In the genomic region with DNA sequence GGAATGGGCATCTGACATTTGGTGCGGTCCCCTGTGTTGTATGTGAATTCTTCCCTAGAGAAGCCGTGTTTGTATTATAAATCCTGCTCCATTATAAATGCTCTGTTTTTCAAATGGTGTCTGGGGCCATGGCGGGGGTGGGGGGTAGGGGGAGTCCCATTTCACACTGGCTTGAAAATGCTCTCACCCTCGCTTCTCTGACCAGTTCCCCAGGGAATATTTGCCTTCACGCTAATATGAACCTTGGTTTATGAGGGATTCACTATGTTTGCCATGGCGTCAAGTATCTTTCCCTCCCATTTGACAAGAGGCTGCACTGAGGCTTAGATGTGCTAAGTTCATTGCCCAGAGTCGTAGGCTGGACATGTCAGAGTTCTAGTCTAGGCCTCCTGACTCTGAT, we compare ENCODE assay signal across 9 mouse cellular contexts. TPM values are rescaled to one million over a fixed set of nuclear protein-coding genes. Genes with fewer than 3 reads are reported as not detected.
A peak's percentile ranks its signal among the peaks of the same experiment; 100 is the strongest.
DNase-seq lines count a peak whose midpoint lies in the region; ATAC-seq and TF ChIP-seq lines count a peak whose summit lies in the region.
"Had no signal": no experiment of that assay in that cellular context is flagged by ENCODE, and none has a peak within 500 bp of the region (broad histone marks: within the 10 kb centered on the region; RNA-seq: fewer than 3 reads in every experiment).

No protein-coding gene starts in this region.

- no peak overlapping the region for H3K4me3 ChIP-seq in forebrain, embryonic 11.5 days (ENCODE audit: low read depth, low read length)
- H3K4me3 ChIP-seq in forebrain, embryonic 16.5 days (replicated peaks; ENCODE audit: low read length), result no peak overlapping the region
- H3K4me3 ChIP-seq in lung, embryonic 14.5 days (ENCODE audit: low read depth, low read length), result peak overlapping the region; percentile 55; the same call in 1 of the 2 replicates
- H3K4me3 ChIP-seq in hindbrain, embryonic 16.5 days (ENCODE audit: low read length), result no peak overlapping the region
- no peak overlapping the region for H3K4me3 ChIP-seq in neural tube, embryonic 14.5 days (ENCODE audit: low read depth, low read length)

- no peak for TF ChIP-seq CTCF in lung, embryonic 14.5 days (IDR thresholded peaks at IDR 0.05; ENCODE audit: low read depth)

- no peak overlapping the region; the same call in 1 of the 2 replicates for H3K4me2 ChIP-seq in forebrain, embryonic 11.5 days (ENCODE audit: low read depth, low read length, severe bottlenecking)
- H3K4me2 ChIP-seq in forebrain, embryonic 16.5 days (ENCODE audit: low read length), result no peak overlapping the region
- peak overlapping the region; percentile 94 for H3K4me2 ChIP-seq in lung, embryonic 14.5 days
- peak overlapping the region; percentile 90; the same call in 1 of the 2 replicates for H3K4me2 ChIP-seq in hindbrain, embryonic 16.5 days (ENCODE audit: low read length)
- H3K4me2 ChIP-seq in neural tube, embryonic 14.5 days (ENCODE audit: low read depth, low read length), result peak overlapping the region; percentile 92; the same call in 1 of the 2 replicates

- no peak overlapping the region for H3K27ac ChIP-seq in forebrain, embryonic 11.5 days (ENCODE audit: low read depth, low read length)
- H3K27ac ChIP-seq in forebrain, embryonic 16.5 days (ENCODE audit: low read length), result no peak overlapping the region
- no peak overlapping the region for H3K27ac ChIP-seq in lung, embryonic 14.5 days (ENCODE audit: low read depth)
- no peak overlapping the region for H3K27ac ChIP-seq in hindbrain, embryonic 16.5 days (ENCODE audit: low read depth, low read length)
- H3K27ac ChIP-seq in neural tube, embryonic 14.5 days (ENCODE audit: low read depth, low read length), result no peak overlapping the region

- H3K4me1 ChIP-seq in forebrain, embryonic 11.5 days (replicated peaks; ENCODE audit: control insufficient read depth, insufficient read depth, low read length), result peaks cover 7% of the 10 kb centered on the region; the same call in 1 of the 2 replicates
- H3K4me1 ChIP-seq in forebrain, embryonic 16.5 days (replicated peaks; ENCODE audit: control insufficient read depth, insufficient read depth, low read length), result peaks cover 11% of the 10 kb centered on the region
- H3K4me1 ChIP-seq in lung, embryonic 14.5 days (ENCODE audit: insufficient read depth), result peaks cover 26% of the 10 kb centered on the region
- peaks cover 7% of the 10 kb centered on the region for H3K4me1 ChIP-seq in hindbrain, embryonic 16.5 days (ENCODE audit: control insufficient read depth, insufficient read depth, low read depth, low read length)
- 0 out of 2 replicates have a peak, but pooled peaks cover 8% of the 10 kb centered on the region for H3K4me1 ChIP-seq in neural tube, embryonic 14.5 days (ENCODE audit: control insufficient read depth, insufficient read depth, low read length)

- 76% methylated on average over 7 of the region's 7 CpGs for WGBS in forebrain, embryonic 11.5 days
- WGBS in forebrain, embryonic 16.5 days, result 82% methylated on average over 7 of the region's 7 CpGs
- WGBS in lung, embryonic 14.5 days, result 70% methylated on average over 7 of the region's 7 CpGs
- 74% methylated on average over 7 of the region's 7 CpGs for WGBS in hindbrain, embryonic 16.5 days
- WGBS in neural tube, embryonic 14.5 days, result 55% methylated on average over 7 of the region's 7 CpGs

- H3K27me3 ChIP-seq in forebrain, embryonic 11.5 days (ENCODE audit: control insufficient read depth, insufficient read depth, low read length), result peaks cover 6% of the 10 kb centered on the region; the same call in 1 of the 2 replicates
- H3K27me3 ChIP-seq in forebrain, embryonic 16.5 days (replicated peaks; ENCODE audit: control insufficient read depth, insufficient read depth, low read length), result peaks cover 7% of the 10 kb centered on the region
- 0 out of 2 replicates have a peak, but pooled peaks cover 2% of the 10 kb centered on the region for H3K27me3 ChIP-seq in lung, embryonic 14.5 days (ENCODE audit: insufficient read depth, low read length)
- H3K27me3 ChIP-seq in hindbrain, embryonic 16.5 days (replicated peaks; ENCODE audit: control insufficient read depth, insufficient read depth, low read length), result peaks cover 3% of the 10 kb centered on the region; the same call in 1 of the 2 replicates
- 0 out of 2 replicates have a peak, but pooled peaks cover 3% of the 10 kb centered on the region for H3K27me3 ChIP-seq in neural tube, embryonic 14.5 days (ENCODE audit: control insufficient read depth, insufficient read depth, low read length)

- peak overlapping the region; percentile 58; the same call in 1 of the 2 replicates for H3K9ac ChIP-seq in forebrain, embryonic 11.5 days (ENCODE audit: low read length)
- H3K9ac ChIP-seq in forebrain, embryonic 16.5 days (replicated peaks; ENCODE audit: low read depth, low read length), result no peak overlapping the region
- peak overlapping the region; percentile 63; the same call in 1 of the 2 replicates for H3K9ac ChIP-seq in lung, embryonic 14.5 days
- H3K9ac ChIP-seq in hindbrain, embryonic 16.5 days (ENCODE audit: low read depth, low read length), result no peak overlapping the region; the same call in 1 of the 2 replicates
- no peak overlapping the region for H3K9ac ChIP-seq in neural tube, embryonic 14.5 days (replicated peaks; ENCODE audit: low read depth, low read length)

- no peak for DNase-seq in forebrain, embryonic 11.5 days (ENCODE audit: low spot score)
- DNase-seq in lung, embryonic 14.5 days, result no peak
- DNase-seq in lung, postnatal 14 days, result no peak
- DNase-seq in ovary, adult 18-20 months (ENCODE audit: low spot score), result no peak
- no peak for DNase-seq in kidney, adult 11 months

- H3K9me3 ChIP-seq in forebrain, embryonic 11.5 days (ENCODE audit: control insufficient read depth, low read length), result no peaks in the 10 kb centered on the region
- no peaks in the 10 kb centered on the region for H3K9me3 ChIP-seq in forebrain, embryonic 16.5 days (ENCODE audit: control insufficient read depth, low read length)
- no peaks in the 10 kb centered on the region for H3K9me3 ChIP-seq in lung, embryonic 14.5 days (ENCODE audit: low read depth, low read length)
- no peaks in the 10 kb centered on the region for H3K9me3 ChIP-seq in hindbrain, embryonic 16.5 days (ENCODE audit: control insufficient read depth, low read length)
- no peaks in the 10 kb centered on the region for H3K9me3 ChIP-seq in neural tube, embryonic 14.5 days (ENCODE audit: control insufficient read depth, low read length)
- H3K9me3 ChIP-seq: limb, embryonic 15.5 days had no signal

- no peaks in the 10 kb centered on the region for H3K36me3 ChIP-seq in forebrain, embryonic 11.5 days (ENCODE audit: control insufficient read depth, insufficient read depth, low read length)
- no peaks in the 10 kb centered on the region for H3K36me3 ChIP-seq in forebrain, embryonic 16.5 days (ENCODE audit: control insufficient read depth, insufficient read depth)
- H3K36me3 ChIP-seq in lung, embryonic 14.5 days (ENCODE audit: insufficient read depth), result no peaks in the 10 kb centered on the region
- H3K36me3 ChIP-seq in hindbrain, embryonic 16.5 days (ENCODE audit: control insufficient read depth, insufficient read depth, low read length), result no peaks in the 10 kb centered on the region
- no peaks in the 10 kb centered on the region for H3K36me3 ChIP-seq in neural tube, embryonic 14.5 days (ENCODE audit: control insufficient read depth, insufficient read depth, low read length)
- H3K36me3 ChIP-seq: limb, embryonic 15.5 days had no signal

- ATAC-seq in forebrain, embryonic 11.5 days (replicated peaks; ENCODE audit: low FRiP score), result no peak
- ATAC-seq in forebrain, embryonic 16.5 days, result no peak
- ATAC-seq in lung, embryonic 14.5 days (ENCODE audit: insufficient read depth), result no peak
- ATAC-seq in hindbrain, embryonic 16.5 days, result no peak
- no peak for ATAC-seq in neural tube, embryonic 14.5 days (ENCODE audit: low read depth)

RNA-seq across cellular contexts. Expression of a gene that starts 0.7 kb away (rescaled TPM):
- 28.0 and 33.4 TPM in 2 replicates for polyA plus RNA-seq in forebrain, embryonic 11.5 days (2014; fragmentation: Nextera tagmentation; extraction: Ambion mirVana)
- polyA plus RNA-seq in forebrain, embryonic 16.5 days (2015; fragmentation: Nextera tagmentation; extraction: Ambion mirVana), result 16.7 and 22.3 TPM in 2 replicates
- polyA plus RNA-seq in lung, embryonic 14.5 days (2014; fragmentation: Nextera tagmentation; extraction: Ambion mirVana), result 95.9 and 112 TPM in 2 replicates
- 31.6 and 36.7 TPM in 2 replicates for polyA plus RNA-seq in hindbrain, embryonic 16.5 days (2015; fragmentation: Nextera tagmentation; extraction: Ambion mirVana)
- 19.3 and 38.1 TPM in 2 replicates for polyA plus RNA-seq in neural tube, embryonic 14.5 days (2014; fragmentation: Nextera tagmentation; extraction: Ambion mirVana)

RNA-seq across cellular contexts. Expression of a gene that starts 54.5 kb away (rescaled TPM):
- polyA plus RNA-seq in forebrain, embryonic 11.5 days (2014; fragmentation: Nextera tagmentation; extraction: Ambion mirVana), result 249 and 271 TPM in 2 replicates
- 405 and 452 TPM in 2 replicates for polyA plus RNA-seq in forebrain, embryonic 16.5 days (2015; fragmentation: Nextera tagmentation; extraction: Ambion mirVana)
- 301 and 305 TPM in 2 replicates for polyA plus RNA-seq in lung, embryonic 14.5 days (2014; fragmentation: Nextera tagmentation; extraction: Ambion mirVana)
- 426 and 462 TPM in 2 replicates for polyA plus RNA-seq in hindbrain, embryonic 16.5 days (2015; fragmentation: Nextera tagmentation; extraction: Ambion mirVana)
- 426 and 429 TPM in 2 replicates for polyA plus RNA-seq in neural tube, embryonic 14.5 days (2014; fragmentation: Nextera tagmentation; extraction: Ambion mirVana)

Comparison
In these comparisons a context has a peak if more than half of its experiments do, and no peak if none do; other contexts are left out.
1. H3K9ac ChIP-seq: peak in forebrain, embryonic 11.5 days (single experiment) and lung, embryonic 14.5 days (single experiment); none in forebrain, embryonic 16.5 days (single experiment), hindbrain, embryonic 16.5 days (single experiment) and neural tube, embryonic 14.5 days (single experiment).
2. H3K4me2 ChIP-seq: peak in lung, embryonic 14.5 days (single experiment), hindbrain, embryonic 16.5 days (single experiment) and neural tube, embryonic 14.5 days (single experiment); none in forebrain, embryonic 11.5 days (single experiment) and forebrain, embryonic 16.5 days (single experiment).